Mouse (Mus musculus): ENCODE results near the gene Gstz1. TPM values are rescaled to one million over a fixed set of nuclear protein-coding genes. Genes with fewer than 3 reads are reported as not detected.

Gstz1 gene
- polyA plus RNA-seq, 1 experiment = 4.7 TPM

- TF ChIP-seq GATA1 (IDR thresholded peaks at IDR 0.05; ENCODE audit: low read length) = no peak
Observed at GRCm38 (mm10) chr12:87142156-87142555, 4.8 kb upstream of the Gstz1 start.

GRCm38 (mm10) chr12:87147395-87148089 lies 577 bp downstream of the Gstz1 start, which contains the start of gene Pomt2:
TSS of gene Pomt2 (minus strand) at chr12:87147968.
- no peak for TF ChIP-seq GATA1 (IDR thresholded peaks at IDR 0.05; ENCODE audit: low read length)

GRCm38 (mm10) chr12:87148136-87148535 lies 1.2 kb downstream of the Gstz1 start:
- TF ChIP-seq GATA1 (IDR thresholded peaks at IDR 0.05; ENCODE audit: low read length) = no peak

- TF ChIP-seq GATA1 (IDR thresholded peaks at IDR 0.05; ENCODE audit: low read length) = no peak
Observed at GRCm38 (mm10) chr12:87149471-87149870, 2.5 kb downstream of the Gstz1 start.

GRCm38 (mm10) chr12:87157361-87157760 lies 10.4 kb downstream of the Gstz1 start:
- TF ChIP-seq GATA1 (IDR thresholded peaks at IDR 0.05; ENCODE audit: low read length) = no peak

- no peak for TF ChIP-seq GATA1 (IDR thresholded peaks at IDR 0.05; ENCODE audit: low read length)
Observed at GRCm38 (mm10) chr12:87158099-87158498, 11.1 kb downstream of the Gstz1 start.

GRCm38 (mm10) chr12:87160310-87160709 lies 13.3 kb downstream of the Gstz1 start:
- no peak for TF ChIP-seq GATA1 (IDR thresholded peaks at IDR 0.05; ENCODE audit: low read length)

- no peak for TF ChIP-seq GATA1 (IDR thresholded peaks at IDR 0.05; ENCODE audit: low read length)
Observed at GRCm38 (mm10) chr12:87160815-87161214, 13.8 kb downstream of the Gstz1 start.

- TF ChIP-seq GATA1 (IDR thresholded peaks at IDR 0.05; ENCODE audit: low read length) = no peak
Observed at GRCm38 (mm10) chr12:87175194-87175946, 28.4 kb downstream of the Gstz1 start.

GRCm38 (mm10) chr12:87177631-87178030 lies 30.7 kb downstream of the Gstz1 start:
- TF ChIP-seq GATA1 (IDR thresholded peaks at IDR 0.05; ENCODE audit: low read length) = no peak

GRCm38 (mm10) chr12:87193008-87193407 lies 46.0 kb downstream of the Gstz1 start:
- no peak for TF ChIP-seq GATA1 (IDR thresholded peaks at IDR 0.05; ENCODE audit: low read length)

GRCm38 (mm10) chr12:87195069-87195468 lies 48.1 kb downstream of the Gstz1 start:
- no peak for TF ChIP-seq GATA1 (IDR thresholded peaks at IDR 0.05; ENCODE audit: low read length)

GRCm38 (mm10) chr12:87196310-87196709 lies 49.3 kb downstream of the Gstz1 start:
- no peak for TF ChIP-seq GATA1 (IDR thresholded peaks at IDR 0.05; ENCODE audit: low read length)

GRCm38 (mm10) chr12:87198792-87199191 lies 51.8 kb downstream of the Gstz1 start:
- no peak for TF ChIP-seq GATA1 (IDR thresholded peaks at IDR 0.05; ENCODE audit: low read length)

GRCm38 (mm10) chr12:87199206-87199972 lies 52.4 kb downstream of the Gstz1 start, which contains the start of gene Samd15:
TSS of gene Samd15 (plus strand) at chr12:87199723.
- no peak for TF ChIP-seq GATA1 (IDR thresholded peaks at IDR 0.05; ENCODE audit: low read length)

All from G1E-ER4 (cell line).